Mouse (Mus musculus) cerebellum, adult 2 months (tissue): ENCODE measurements around the gene Picalm.

Experiments
- CTCF ChIP-seq: fragments of 200-500 bp; IDR thresholded peaks from 2 replicates; pipeline ENCODE4 v1.5.1; 2011; ENCODE audit warnings: low read depth, mild to moderate bottlenecking, control low read depth, low read length, moderate library complexity, borderline replicate concordance; ENCODE audit not compliant: insufficient read depth
- POLR2A ChIP-seq: fragments of 200-500 bp; IDR thresholded peaks from 2 replicates; pipeline ENCODE4 v1.6.1; 2011; ENCODE audit warnings: low read length, control low read depth, borderline replicate concordance; ENCODE audit not compliant: insufficient read depth

DNA sequence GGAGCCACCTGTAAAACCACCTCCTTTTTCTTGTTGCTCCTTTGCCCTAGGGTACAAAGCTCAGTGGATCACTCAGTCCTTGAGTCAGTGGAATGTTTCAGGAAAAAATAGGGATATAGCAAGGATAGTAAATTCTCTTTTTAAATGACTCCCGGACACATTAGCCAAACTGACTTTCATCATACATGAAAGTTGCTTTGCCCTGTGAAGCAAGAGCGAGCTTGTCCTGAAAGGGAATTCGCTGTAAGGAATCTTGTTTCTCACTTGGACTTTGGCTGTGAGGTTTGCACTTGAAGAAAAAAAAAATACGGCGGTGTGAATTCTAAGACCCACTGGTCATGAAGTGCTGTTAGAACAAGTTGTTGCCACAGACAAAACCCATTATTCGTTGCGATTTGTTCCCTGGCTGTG is 1.8 kb downstream of the Picalm start:
- no peak for TF ChIP-seq POLR2A
- TF ChIP-seq CTCF: no peak
